In the genomic region with DNA sequence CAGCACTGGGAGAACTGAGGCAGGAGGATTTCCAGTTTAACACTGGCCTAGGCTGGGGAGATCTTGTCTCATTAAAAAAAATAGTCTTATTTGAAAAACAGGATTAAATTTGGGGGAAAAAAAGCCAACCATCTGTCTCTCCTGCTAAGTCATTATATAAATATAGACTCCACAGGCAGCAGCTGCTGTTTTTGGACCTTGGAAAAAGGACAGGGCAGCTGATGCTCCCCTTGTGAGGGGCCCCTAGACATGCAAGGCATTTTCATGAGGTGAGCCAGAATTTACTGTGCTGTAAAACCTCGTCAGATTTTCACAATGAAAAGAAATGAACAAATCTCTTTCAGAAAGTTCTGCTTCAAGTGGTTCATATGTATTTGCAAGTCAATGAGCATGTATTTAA, we compare ENCODE assay signal across 18 mouse cellular contexts. TPM values are rescaled to one million over a fixed set of nuclear protein-coding genes. Genes with fewer than 3 reads are reported as not detected.
DNase-seq lines count a peak whose midpoint lies in the region; ATAC-seq and TF ChIP-seq lines count a peak whose summit lies in the region.
"Had no signal": no experiment of that assay in that cellular context is flagged by ENCODE, and none has a peak within 500 bp of the region (broad histone marks: within the 10 kb centered on the region; RNA-seq: fewer than 3 reads in every experiment).

No protein-coding gene starts in this region.

- H3K27me3 ChIP-seq in heart, embryonic 15.5 days = no peaks in the 10 kb centered on the region
- H3K27me3 ChIP-seq in midbrain, embryonic 14.5 days (ENCODE audit: control insufficient read depth, insufficient read depth, low read length) = no peaks in the 10 kb centered on the region
- H3K27me3 ChIP-seq in midbrain, embryonic 16.5 days (ENCODE audit: control insufficient read depth, insufficient read depth, low read depth, low read length) = no peaks in the 10 kb centered on the region
- H3K27me3 ChIP-seq: forebrain, embryonic 15.5 days; hindbrain, embryonic 15.5 days had no signal

- H3K27ac ChIP-seq in gastrocnemius, adult 2 months = peak overlapping the region; percentile 57; the same call in 1 of the 2 replicates
- H3K27ac ChIP-seq in heart, embryonic 15.5 days = peak overlapping the region; percentile 67
- H3K27ac ChIP-seq in midbrain, embryonic 14.5 days (replicated peaks; ENCODE audit: low read depth, low read length) = no peak overlapping the region
- H3K27ac ChIP-seq in midbrain, embryonic 16.5 days (ENCODE audit: low read length) = no peak overlapping the region
- H3K27ac ChIP-seq: embryonic facial prominence, embryonic 13.5 days; forebrain, embryonic 15.5 days; hindbrain, embryonic 15.5 days had no signal

- H3K4me2 ChIP-seq in heart, embryonic 15.5 days = no peak overlapping the region
- H3K4me2 ChIP-seq in midbrain, embryonic 14.5 days (ENCODE audit: low read length) = no peak overlapping the region
- H3K4me2 ChIP-seq in midbrain, embryonic 16.5 days (ENCODE audit: low read length) = no peak overlapping the region
- H3K4me2 ChIP-seq: embryonic facial prominence, embryonic 13.5 days; forebrain, embryonic 15.5 days had no signal

- intact Hi-C loops in gastrocnemius, adult 2 months (cut with DNase I) = no loop called here
- intact Hi-C loops in heart, postnatal 10 days (cut with DNase I) = no loop called here

- H3K9ac ChIP-seq in heart, embryonic 15.5 days = no peak overlapping the region
- no peak overlapping the region for H3K9ac ChIP-seq in midbrain, embryonic 14.5 days (replicated peaks; ENCODE audit: low read length)
- no peak overlapping the region for H3K9ac ChIP-seq in midbrain, embryonic 16.5 days (ENCODE audit: low read depth, low read length)
- H3K9ac ChIP-seq: embryonic facial prominence, embryonic 13.5 days; forebrain, embryonic 15.5 days; hindbrain, embryonic 15.5 days had no signal

- WGBS in heart, embryonic 15.5 days = 38% methylated on average over 1 of the region's 1 CpGs
- 42% methylated on average over 1 of the region's 1 CpGs for WGBS in midbrain, embryonic 14.5 days
- 26% methylated on average over 1 of the region's 1 CpGs for WGBS in midbrain, embryonic 16.5 days

- H3K36me3 ChIP-seq in heart, embryonic 15.5 days = no peaks in the 10 kb centered on the region
- no peaks in the 10 kb centered on the region for H3K36me3 ChIP-seq in midbrain, embryonic 14.5 days (ENCODE audit: control insufficient read depth, insufficient read depth, low read length)
- no peaks in the 10 kb centered on the region for H3K36me3 ChIP-seq in midbrain, embryonic 16.5 days (ENCODE audit: control insufficient read depth, insufficient read depth, low read length)
- H3K36me3 ChIP-seq: embryonic facial prominence, embryonic 13.5 days; forebrain, embryonic 15.5 days; hindbrain, embryonic 15.5 days had no signal

- no peaks in the 10 kb centered on the region for H3K4me1 ChIP-seq in heart, embryonic 15.5 days (replicated peaks)
- H3K4me1 ChIP-seq in midbrain, embryonic 14.5 days (ENCODE audit: control insufficient read depth, insufficient read depth, low read length) = no peaks in the 10 kb centered on the region
- H3K4me1 ChIP-seq in midbrain, embryonic 16.5 days (ENCODE audit: control insufficient read depth, insufficient read depth, low read length) = no peaks in the 10 kb centered on the region; the same call in 1 of the 2 replicates
- H3K4me1 ChIP-seq: embryonic facial prominence, embryonic 13.5 days; forebrain, embryonic 15.5 days had no signal

- no peak for ATAC-seq in heart, embryonic 15.5 days (replicated peaks; ENCODE audit: insufficient number of reproducible peaks, insufficient read depth, low FRiP score, low read depth)
- ATAC-seq in midbrain, embryonic 14.5 days (ENCODE audit: low FRiP score, low TSS enrichment) = no peak
- ATAC-seq in midbrain, embryonic 16.5 days = no peak

- no peak for TF ChIP-seq CTCF in gastrocnemius, adult 2 months (IDR thresholded peaks at IDR 0.05)

- H3K4me3 ChIP-seq in gastrocnemius, adult 2 months = no peak overlapping the region
- H3K4me3 ChIP-seq in heart, embryonic 15.5 days = no peak overlapping the region
- H3K4me3 ChIP-seq in midbrain, embryonic 14.5 days (replicated peaks; ENCODE audit: low read depth, low read length) = no peak overlapping the region
- no peak overlapping the region for H3K4me3 ChIP-seq in midbrain, embryonic 16.5 days (ENCODE audit: low read depth, low read length)
- H3K4me3 ChIP-seq: embryonic facial prominence, embryonic 13.5 days; forebrain, embryonic 15.5 days; hindbrain, embryonic 15.5 days had no signal

- no peaks in the 10 kb centered on the region for H3K9me3 ChIP-seq in heart, embryonic 15.5 days (replicated peaks)
- no peaks in the 10 kb centered on the region for H3K9me3 ChIP-seq in midbrain, embryonic 14.5 days (ENCODE audit: control insufficient read depth, low read length)
- H3K9me3 ChIP-seq in midbrain, embryonic 16.5 days (replicated peaks; ENCODE audit: control insufficient read depth, low read length, poor library complexity, severe bottlenecking) = no peaks in the 10 kb centered on the region
- H3K9me3 ChIP-seq: embryonic facial prominence, embryonic 13.5 days; forebrain, embryonic 15.5 days; hindbrain, embryonic 15.5 days had no signal

- DNase-seq in gastrocnemius, adult 2 months = peak; percentile 30
- DNase-seq in gastrocnemius, postnatal 4 days (ENCODE audit: low spot score in 2 of 2) = no peak
- no peak for DNase-seq in heart, postnatal 10 days
- DNase-seq in midbrain, embryonic 14.5 days = peak; percentile 7
- DNase-seq in kidney, adult 8-10 months = no peak
- DNase-seq: adrenal gland, adult 2 months; adrenal gland, postnatal 25 days; cerebellum, adult 11 months; cerebellum, adult 8-10 months; cerebellum, postnatal 25 days; gastrocnemius, postnatal 25 days; heart, adult 11 months; kidney, adult 2 months had no signal

RNA-seq across cellular contexts. Expression of a gene that starts 1.0 kb away (rescaled TPM):
- 10 to 100 TPM; 13.9 to 15.0 TPM for total RNA-seq in gastrocnemius, adult 2 months (2021)
- total RNA-seq in gastrocnemius, postnatal 4 days (2021) = 100 to 1,000 TPM in 1 of 2 experiments, 10 to 100 TPM in 1; 96.8 to 121 TPM
- 189 and 225 TPM in 2 replicates for polyA plus RNA-seq in heart, embryonic 15.5 days (2015; fragmentation: Nextera tagmentation; extraction: Ambion mirVana)
- total RNA-seq in heart, postnatal 10 days (2021) = 10 to 100 TPM; 30.4 to 36.3 TPM
- 195 and 260 TPM in 2 replicates for polyA plus RNA-seq in midbrain, embryonic 14.5 days (2014; fragmentation: Nextera tagmentation; extraction: Ambion mirVana)
- 271 and 313 TPM in 2 replicates for polyA plus RNA-seq in midbrain, embryonic 16.5 days (2015; fragmentation: Nextera tagmentation; extraction: Ambion mirVana)

RNA-seq across cellular contexts. Expression of a gene that starts 1.7 kb away (rescaled TPM):
- total RNA-seq in gastrocnemius, adult 2 months (2021) = 10 to 100 TPM; 15.6 to 47.9 TPM
- 1,000 to 10,000 TPM; 1,198 to 1,219 TPM for total RNA-seq in gastrocnemius, postnatal 4 days (2021)
- polyA plus RNA-seq in heart, embryonic 15.5 days (2015; fragmentation: Nextera tagmentation; extraction: Ambion mirVana) = 12.0 and 20.2 TPM in 2 replicates
- total RNA-seq in heart, postnatal 10 days (2021) = 10 to 100 TPM in 1 of 2 experiments, 1 to 10 TPM in 1; 5.3 to 19.6 TPM
- polyA plus RNA-seq in midbrain, embryonic 14.5 days (2014; fragmentation: Nextera tagmentation; extraction: Ambion mirVana) = 1.8 and 1.9 TPM in 2 replicates
- 3.9 and 4.2 TPM in 2 replicates for polyA plus RNA-seq in midbrain, embryonic 16.5 days (2015; fragmentation: Nextera tagmentation; extraction: Ambion mirVana)
- total RNA-seq: adrenal gland, adult 2 months; adrenal gland, postnatal 25 days had no signal
- polyA plus RNA-seq: adrenal gland, adult 2 months; kidney, adult 2 months had no signal

RNA-seq across cellular contexts. Expression of a gene that starts 12.6 kb away (rescaled TPM):
- 10 to 100 TPM; 19.8 to 29.3 TPM for total RNA-seq in gastrocnemius, adult 2 months (2021)
- 100 to 1,000 TPM; 118 to 136 TPM for total RNA-seq in gastrocnemius, postnatal 4 days (2021)
- polyA plus RNA-seq in heart, embryonic 15.5 days (2015; fragmentation: Nextera tagmentation; extraction: Ambion mirVana) = 14.3 and 20.2 TPM in 2 replicates
- 1 to 10 TPM; 5.6 to 6.5 TPM for total RNA-seq in heart, postnatal 10 days (2021)
- 8.0 and 17.2 TPM in 2 replicates for polyA plus RNA-seq in midbrain, embryonic 14.5 days (2014; fragmentation: Nextera tagmentation; extraction: Ambion mirVana)
- polyA plus RNA-seq in midbrain, embryonic 16.5 days (2015; fragmentation: Nextera tagmentation; extraction: Ambion mirVana) = 31.8 and 38.9 TPM in 2 replicates
- polyA plus RNA-seq: adrenal gland, adult 2 months had no signal

RNA-seq across cellular contexts. Expression of a gene that starts 28.6 kb away (rescaled TPM):
- total RNA-seq in gastrocnemius, adult 2 months (2021) = 10 to 100 TPM; 18.4 to 30.3 TPM
- 100 to 1,000 TPM; 145 to 154 TPM for total RNA-seq in gastrocnemius, postnatal 4 days (2021)
- 377 and 423 TPM in 2 replicates for polyA plus RNA-seq in heart, embryonic 15.5 days (2015; fragmentation: Nextera tagmentation; extraction: Ambion mirVana)
- total RNA-seq in heart, postnatal 10 days (2021) = 100 to 1,000 TPM in 1 of 2 experiments, 10 to 100 TPM in 1; 99.6 to 103 TPM
- polyA plus RNA-seq in midbrain, embryonic 14.5 days (2014; fragmentation: Nextera tagmentation; extraction: Ambion mirVana) = 319 and 320 TPM in 2 replicates
- polyA plus RNA-seq in midbrain, embryonic 16.5 days (2015; fragmentation: Nextera tagmentation; extraction: Ambion mirVana) = 261 and 272 TPM in 2 replicates

RNA-seq across cellular contexts. Expression of a gene that starts 44.2 kb away (rescaled TPM):
- total RNA-seq in gastrocnemius, adult 2 months (2021) = 10 to 100 TPM in 1 of 2 experiments, 1 to 10 TPM in 1; 9.5 to 11.2 TPM
- 10 to 100 TPM; 61.9 to 77.7 TPM for total RNA-seq in gastrocnemius, postnatal 4 days (2021)
- polyA plus RNA-seq in heart, embryonic 15.5 days (2015; fragmentation: Nextera tagmentation; extraction: Ambion mirVana) = 219 and 266 TPM in 2 replicates
- total RNA-seq in heart, postnatal 10 days (2021) = 10 to 100 TPM; 57.8 to 61.6 TPM
- 133 and 136 TPM in 2 replicates for polyA plus RNA-seq in midbrain, embryonic 14.5 days (2014; fragmentation: Nextera tagmentation; extraction: Ambion mirVana)
- 121 and 125 TPM in 2 replicates for polyA plus RNA-seq in midbrain, embryonic 16.5 days (2015; fragmentation: Nextera tagmentation; extraction: Ambion mirVana)

Comparison
In these comparisons a context has a peak if more than half of its experiments do, and no peak if none do; other contexts are left out.
1. DNase-seq: peak in gastrocnemius, adult 2 months (single experiment) and midbrain, embryonic 14.5 days (single experiment); none in gastrocnemius, postnatal 4 days (0 of 2), heart, postnatal 10 days (0 of 2) and kidney, adult 8-10 months (0 of 2).
2. RNA of a gene that starts 1.7 kb away (total RNA-seq): 1,198 to 1,219 TPM in gastrocnemius, postnatal 4 days; 15.6 to 47.9 TPM in gastrocnemius, adult 2 months and 5.3 to 19.6 TPM in heart, postnatal 10 days; every median in the first group is over 10 times any median in the second.
3. H3K27ac ChIP-seq: peak in gastrocnemius, adult 2 months (single experiment) and heart, embryonic 15.5 days (single experiment); none in midbrain, embryonic 14.5 days (single experiment) and midbrain, embryonic 16.5 days (single experiment).